Mouse (Mus musculus) hindbrain, embryonic 13.5 days (tissue): ENCODE measurements around the gene Tecta. TPM values are rescaled to one million over a fixed set of nuclear protein-coding genes. Genes with fewer than 3 reads are reported as not detected.

Source experiments
- ATAC-seq: fragments of 200-750 bp; cut with Nextera tagmentation; 2 replicates; pipeline ENCODE4 v1.8.0; 2017; ENCODE audit warnings: moderate TSS enrichment; ENCODE audit not compliant: low FRiP score
- H3K27ac ChIP-seq: fragments of 300-500 bp; sonication (generic); 2 replicates; pipeline ENCODE4 v1.5.1; 2015; ENCODE audit warnings: inconsistent platforms, mild to moderate bottlenecking, moderate library complexity
- H3K27me3 ChIP-seq: fragments of 300-500 bp; sonication (generic); 2 replicates; pipeline ENCODE4 v1.6.1; 2015; ENCODE audit warnings: mild to moderate bottlenecking, inconsistent platforms
- H3K36me3 ChIP-seq: fragments of 300-500 bp; sonication (generic); 2 replicates; pipeline ENCODE4 v1.6.1; 2015; ENCODE audit warnings: mild to moderate bottlenecking, inconsistent platforms
- H3K4me1 ChIP-seq: fragments of 300-500 bp; sonication (generic); replicated peaks from 2 replicates; pipeline ENCODE4 v1.6.1; 2015; ENCODE audit warnings: inconsistent platforms
- H3K4me2 ChIP-seq: fragments of 300-500 bp; sonication (generic); 2 replicates; pipeline ENCODE4 v1.6.1; 2015; ENCODE audit warnings: inconsistent platforms, mild to moderate bottlenecking, moderate library complexity
- H3K4me3 ChIP-seq: fragments of 300-500 bp; sonication (generic); 2 replicates; pipeline ENCODE4 v1.5.1; 2015; ENCODE audit warnings: mild to moderate bottlenecking, inconsistent platforms
- H3K9ac ChIP-seq: fragments of 300-500 bp; sonication (generic); 2 replicates; pipeline ENCODE4 v1.6.1; 2015; ENCODE audit warnings: mild to moderate bottlenecking, inconsistent platforms
- H3K9me3 ChIP-seq: fragments of 300-500 bp; sonication (generic); 2 replicates; pipeline ENCODE4 v1.6.1; 2016; ENCODE audit warnings: inconsistent platforms
- WGBS: fragments of 180-500 bp; shearing (Covaris S2); methylation state at CpG from one replicate; pipeline ENCODE4 v1.1.7; 2015; 5-methylcytosine and 5-hydroxymethylcytosine counted together
- polyA plus RNA-seq: library from polyadenylated mRNA; unstranded; fragments of >200 nt; fragmentation: Nextera tagmentation; extraction: Ambion mirVana; gene quantifications from 2 replicates; pipeline ENCODE4 v1.2.1, GENCODE M21; 2015

Gene Tecta
- polyA plus RNA-seq, 1 experiment from 2014 or later, result 0.35 TPM

DNA sequence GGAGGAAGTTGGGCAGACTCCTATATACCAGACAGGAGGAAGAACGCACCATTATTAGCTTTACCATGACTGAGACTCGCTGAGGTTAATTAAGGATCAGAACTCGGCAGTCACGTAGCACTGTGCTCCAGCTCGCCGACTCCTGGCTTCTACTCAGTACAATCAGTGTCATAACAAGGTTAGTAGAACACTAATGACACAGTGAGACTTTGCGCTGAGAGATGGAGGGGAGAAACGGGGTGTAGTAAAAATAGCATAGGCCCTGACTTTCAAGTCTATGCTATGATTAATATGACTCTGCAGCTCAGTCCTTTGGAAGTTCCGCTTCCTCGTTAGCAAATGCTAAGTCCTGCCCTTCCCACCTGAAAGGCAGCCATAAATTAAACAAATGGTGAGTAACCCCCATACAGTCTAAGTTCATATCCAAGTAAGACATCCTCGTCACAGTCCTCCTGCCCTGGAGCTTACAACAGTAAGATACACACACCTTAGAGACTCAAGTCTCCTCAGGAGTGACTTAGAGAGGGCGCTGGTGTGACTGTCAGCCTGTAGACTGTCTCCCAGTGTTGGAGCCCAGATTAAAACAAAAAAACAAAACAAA is 17.7 kb upstream of the Tecta start:
- no peak overlapping the region for H3K4me3 ChIP-seq
- no peak overlapping the region for H3K4me2 ChIP-seq
- H3K4me1 ChIP-seq, result peaks cover 12% of the 10 kb centered on the region; the same call in 1 of the 2 replicates
- peaks cover 53% of the 10 kb centered on the region for H3K36me3 ChIP-seq
- no peak for ATAC-seq
- WGBS, result 89% methylated on average over 12 of the region's 12 CpGs
- H3K27ac ChIP-seq, result no peak overlapping the region
- no peaks in the 10 kb centered on the region for H3K9me3 ChIP-seq
- no peaks in the 10 kb centered on the region for H3K27me3 ChIP-seq
- no peak overlapping the region for H3K9ac ChIP-seq

GRCm38 (mm10) chr9:42415184-42415583 is 15.5 kb upstream of the Tecta start:
- H3K27me3 ChIP-seq, result no peaks in the 10 kb centered on the region
- H3K9ac ChIP-seq, result no peak overlapping the region
- H3K9me3 ChIP-seq, result no peaks in the 10 kb centered on the region
- peaks cover 41% of the 10 kb centered on the region for H3K36me3 ChIP-seq
- 14% methylated on average over 1 of the region's 1 CpGs for WGBS
- H3K27ac ChIP-seq, result no peak overlapping the region
- H3K4me1 ChIP-seq, result peaks cover 12% of the 10 kb centered on the region; the same call in 1 of the 2 replicates
- 0 out of 2 replicates have a peak, but pooled peaks have one; percentile 49 for ATAC-seq
- no peak overlapping the region for H3K4me3 ChIP-seq
- H3K4me2 ChIP-seq, result no peak overlapping the region

- peaks cover 32% of the 10 kb centered on the region for H3K36me3 ChIP-seq
- H3K4me2 ChIP-seq, result no peak overlapping the region
- no peak overlapping the region for H3K4me3 ChIP-seq
- H3K4me1 ChIP-seq, result peaks cover 12% of the 10 kb centered on the region; the same call in 1 of the 2 replicates
- no peak overlapping the region for H3K9ac ChIP-seq
- 60% methylated on average over 12 of the region's 12 CpGs for WGBS
- no peaks in the 10 kb centered on the region for H3K9me3 ChIP-seq
- H3K27me3 ChIP-seq, result no peaks in the 10 kb centered on the region
- no peak overlapping the region; the same call in 1 of the 2 replicates for H3K27ac ChIP-seq
- ATAC-seq, result no peak
Observed at GRCm38 (mm10) chr9:42413345-42413744, 13.6 kb upstream of the Tecta start.

DNA sequence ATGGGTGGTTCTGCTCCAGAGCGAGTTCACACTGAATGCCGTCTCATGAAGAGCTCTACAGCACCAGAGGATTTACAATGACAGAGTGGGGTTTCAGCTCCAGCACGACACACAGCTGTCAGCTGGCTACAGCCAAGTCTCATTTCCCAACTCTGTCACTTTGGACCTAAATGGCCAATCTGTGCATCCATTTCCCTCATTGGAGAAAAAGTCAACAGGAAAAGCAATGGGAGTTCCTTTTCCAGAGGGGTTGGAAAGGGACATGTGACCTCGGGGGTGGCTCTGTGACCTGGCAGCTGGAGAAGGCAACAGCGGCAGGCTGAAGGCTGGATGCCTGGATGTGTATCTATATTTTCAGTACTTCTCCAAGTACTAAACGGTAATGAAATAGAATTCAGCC is 11.6 kb upstream of the Tecta start:
- Histone ChIP-seq H3K9me3 (no peaks in the 10 kb centered on the region), H3K36me3 (peaks cover 20% of the 10 kb centered on the region), H3K27ac (no peak overlapping the region), H3K4me2 (no peak overlapping the region), H3K9ac (no peak overlapping the region), H3K4me3 (no peak overlapping the region), H3K4me1 (peaks cover 12% of the 10 kb centered on the region; the same call in 1 of the 2 replicates), H3K27me3 (no peaks in the 10 kb centered on the region)
- 94% methylated on average over 6 of the region's 6 CpGs for WGBS
- no peak for ATAC-seq

GRCm38 (mm10) chr9:42405736-42406135 is 6.0 kb upstream of the Tecta start:
- 0 out of 2 replicates have a peak, but pooled peaks cover 3% of the 10 kb centered on the region for H3K4me1 ChIP-seq
- H3K4me3 ChIP-seq, result no peak overlapping the region
- no peaks in the 10 kb centered on the region for H3K27me3 ChIP-seq
- ATAC-seq, result no peak
- no peak overlapping the region for H3K4me2 ChIP-seq
- H3K9me3 ChIP-seq, result no peaks in the 10 kb centered on the region
- no peak overlapping the region for H3K9ac ChIP-seq
- no peak overlapping the region for H3K27ac ChIP-seq
- WGBS, result 77% methylated on average over 4 of the region's 4 CpGs
- no peaks in the 10 kb centered on the region for H3K36me3 ChIP-seq

- Histone ChIP-seq H3K36me3 (no peaks in the 10 kb centered on the region), H3K4me2 (no peak overlapping the region), H3K27me3 (no peaks in the 10 kb centered on the region), H3K9ac (no peak overlapping the region), H3K4me3 (no peak overlapping the region), H3K27ac (no peak overlapping the region), H3K4me1 (peaks cover 10% of the 10 kb centered on the region), H3K9me3 (no peaks in the 10 kb centered on the region)
- ATAC-seq, result no peak
- 54% methylated on average over 6 of the region's 6 CpGs for WGBS
Observed at GRCm38 (mm10) chr9:42401486-42401885, 1.8 kb upstream of the Tecta start.

GRCm38 (mm10) chr9:42396141-42396540 is 3.6 kb downstream of the Tecta start:
- no peak overlapping the region for H3K4me2 ChIP-seq
- H3K27ac ChIP-seq, result no peak overlapping the region
- H3K4me3 ChIP-seq, result no peak overlapping the region
- no peak for ATAC-seq
- peaks cover 4% of the 10 kb centered on the region; the same call in 1 of the 2 replicates for H3K27me3 ChIP-seq
- no peaks in the 10 kb centered on the region for H3K36me3 ChIP-seq
- WGBS, result 75% methylated on average over 2 of the region's 2 CpGs
- peaks cover 20% of the 10 kb centered on the region for H3K4me1 ChIP-seq
- no peaks in the 10 kb centered on the region for H3K9me3 ChIP-seq
- H3K9ac ChIP-seq, result no peak overlapping the region

DNA sequence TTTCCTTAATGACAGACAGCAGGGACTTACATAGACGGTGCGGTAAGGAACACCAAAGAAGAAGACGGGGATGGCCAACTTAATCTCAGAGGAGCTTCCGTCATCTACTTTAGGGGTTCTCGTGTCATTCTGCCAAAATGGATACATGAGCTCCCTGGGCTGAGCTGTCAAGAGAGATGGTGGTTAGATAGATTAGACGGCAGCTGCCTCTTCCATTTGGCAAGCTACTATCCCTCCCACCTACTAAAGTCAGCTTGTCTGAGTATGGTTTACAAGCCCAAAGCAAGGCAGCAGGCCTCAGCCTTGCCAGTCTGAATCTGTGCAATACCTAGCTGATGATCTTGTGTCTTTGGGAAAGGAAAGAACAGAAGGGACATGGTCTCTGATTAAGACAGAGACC is 4.8 kb downstream of the Tecta start:
- 81% methylated on average over 6 of the region's 6 CpGs for WGBS
- H3K4me3 ChIP-seq, result no peak overlapping the region
- H3K27ac ChIP-seq, result no peak overlapping the region
- no peak for ATAC-seq
- H3K9ac ChIP-seq, result no peak overlapping the region
- no peaks in the 10 kb centered on the region for H3K9me3 ChIP-seq
- H3K4me1 ChIP-seq, result peaks cover 25% of the 10 kb centered on the region
- no peaks in the 10 kb centered on the region for H3K36me3 ChIP-seq
- no peak overlapping the region for H3K4me2 ChIP-seq
- H3K27me3 ChIP-seq, result peaks cover 4% of the 10 kb centered on the region; the same call in 1 of the 2 replicates

GRCm38 (mm10) chr9:42394321-42394720 is 5.4 kb downstream of the Tecta start:
- Histone ChIP-seq H3K36me3 (no peaks in the 10 kb centered on the region), H3K4me1 (peaks cover 22% of the 10 kb centered on the region), H3K4me2 (no peak overlapping the region), H3K9me3 (no peaks in the 10 kb centered on the region), H3K27me3 (peaks cover 4% of the 10 kb centered on the region; the same call in 1 of the 2 replicates), H3K9ac (no peak overlapping the region), H3K4me3 (no peak overlapping the region), H3K27ac (no peak overlapping the region)
- WGBS, result 74% methylated on average over 8 of the region's 8 CpGs
- ATAC-seq, result no peak

- Histone ChIP-seq H3K36me3 (no peaks in the 10 kb centered on the region), H3K27me3 (peaks cover 4% of the 10 kb centered on the region; the same call in 1 of the 2 replicates), H3K4me1 (peaks cover 18% of the 10 kb centered on the region), H3K4me2 (no peak overlapping the region), H3K4me3 (no peak overlapping the region), H3K27ac (no peak overlapping the region), H3K9me3 (no peaks in the 10 kb centered on the region), H3K9ac (no peak overlapping the region)
- ATAC-seq, result no peak
- WGBS, result 76% methylated on average over 6 of the region's 6 CpGs
Observed at GRCm38 (mm10) chr9:42392927-42393326, 6.8 kb downstream of the Tecta start.

DNA sequence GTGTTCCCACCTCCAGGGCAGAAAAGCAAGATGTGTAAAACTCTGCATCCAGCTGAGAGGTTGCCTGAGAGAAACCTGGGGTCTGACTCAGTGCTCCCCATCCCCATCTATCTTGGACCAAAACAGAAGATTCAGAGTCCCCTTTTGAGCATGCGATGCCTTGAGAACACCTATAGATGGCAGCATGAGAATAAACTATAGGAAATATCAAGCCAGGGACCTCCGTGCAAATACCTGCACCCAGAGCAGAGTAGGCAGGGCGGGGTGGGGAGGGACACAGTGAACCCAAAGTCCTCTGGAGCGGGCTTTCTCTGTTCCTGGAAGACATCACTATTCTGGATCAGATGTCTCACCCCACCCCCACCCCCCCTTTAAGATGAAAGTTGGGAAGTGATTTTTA is 11.2 kb downstream of the Tecta start:
- no peak for ATAC-seq
- Histone ChIP-seq H3K4me1 (peaks cover 29% of the 10 kb centered on the region), H3K9ac (no peak overlapping the region), H3K27ac (no peak overlapping the region), H3K27me3 (peaks cover 10% of the 10 kb centered on the region), H3K9me3 (no peaks in the 10 kb centered on the region), H3K4me3 (no peak overlapping the region), H3K4me2 (no peak overlapping the region), H3K36me3 (no peaks in the 10 kb centered on the region)
- WGBS, result 53% methylated on average over 4 of the region's 4 CpGs

DNA sequence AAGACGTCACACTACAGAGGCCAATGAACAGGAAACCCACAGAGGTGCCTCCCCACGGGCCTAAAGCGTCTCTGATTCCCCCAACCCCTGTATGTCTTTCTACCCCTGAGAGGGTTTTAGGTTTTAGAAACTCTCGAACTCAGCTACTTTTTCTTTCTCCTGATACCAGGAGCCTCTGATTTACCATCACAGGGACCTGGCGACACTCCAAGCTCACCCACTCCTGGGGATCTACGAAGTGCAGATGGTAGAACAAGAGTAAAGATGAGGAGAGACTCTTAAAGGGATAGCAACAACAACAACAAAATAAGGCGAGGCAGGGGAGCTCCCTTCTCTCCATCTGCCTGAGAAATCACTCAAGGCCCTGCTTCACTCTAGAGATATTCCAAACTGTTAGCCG is 12.7 kb downstream of the Tecta start:
- Histone ChIP-seq H3K9ac (no peak overlapping the region), H3K4me3 (no peak overlapping the region), H3K27me3 (peaks cover 10% of the 10 kb centered on the region), H3K27ac (no peak overlapping the region), H3K4me2 (no peak overlapping the region), H3K36me3 (no peaks in the 10 kb centered on the region), H3K9me3 (no peaks in the 10 kb centered on the region), H3K4me1 (peaks cover 42% of the 10 kb centered on the region)
- WGBS, result 78% methylated on average over 8 of the region's 8 CpGs
- ATAC-seq, result no peak

GRCm38 (mm10) chr9:42385656-42386055 is 14.1 kb downstream of the Tecta start:
- ATAC-seq, result no peak
- Histone ChIP-seq H3K36me3 (no peaks in the 10 kb centered on the region), H3K4me2 (no peak overlapping the region), H3K27ac (no peak overlapping the region), H3K27me3 (peaks cover 10% of the 10 kb centered on the region), H3K9me3 (no peaks in the 10 kb centered on the region), H3K9ac (no peak overlapping the region), H3K4me1 (peaks cover 33% of the 10 kb centered on the region), H3K4me3 (no peak overlapping the region)
- WGBS, result 72% methylated on average over 13 of the region's 13 CpGs
